Mouse (Mus musculus): ENCODE data around the gene Zkscan4. TPM values are rescaled to one million over a fixed set of nuclear protein-coding genes. Genes with fewer than 3 reads are reported as not detected.
"Not testable (repeated sequence)": the region's sequence is repeated elsewhere in the genome, so short reads cannot be mapped to it uniquely, and the experiment has no call there.

The Zkscan4 gene
- polyA plus RNA-seq, 1 experiment from 2014 or later: 5.9 TPM

DNA sequence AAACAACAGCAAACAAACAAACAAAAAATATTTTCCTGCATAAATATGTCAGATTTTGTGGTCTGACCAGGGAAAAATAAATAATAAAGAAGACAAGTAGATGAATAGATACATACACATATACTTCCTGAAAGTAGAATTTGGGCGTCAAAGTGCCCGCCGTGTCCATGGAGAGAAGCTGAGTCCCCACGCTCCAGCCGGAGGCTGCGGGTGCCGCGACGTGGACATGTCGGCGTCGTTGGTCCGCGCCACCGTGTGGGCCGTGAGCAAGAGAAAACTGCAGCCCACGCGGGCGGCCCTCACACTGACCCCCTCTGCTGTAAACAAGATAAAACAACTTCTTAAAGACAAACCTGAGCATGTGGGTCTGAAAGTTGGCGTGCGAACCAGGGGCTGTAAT lies 16.4 kb downstream of the Zkscan4 start, which contains the start of gene AK157302:
AK157302 (plus strand) TSS at position 144 of the 400 bp plus-strand sequence.
- Histone ChIP-seq H3K9ac (ENCODE audit: low read depth, low read length) (no peak within 1 kb of the TSS), H3K4me2 (replicated peaks; ENCODE audit: low read depth, low read length) (no peak within 1 kb of the TSS), H3K27ac (ENCODE audit: low read depth, low read length) (no peak within 1 kb of the TSS), H3K27me3 (ENCODE audit: control insufficient read depth, insufficient read depth, low read length) (no peaks in the 10 kb centered on the region), H3K9me3 (ENCODE audit: control insufficient read depth, low read length) (no peaks in the 10 kb centered on the region), H3K4me1 (replicated peaks; ENCODE audit: control insufficient read depth, insufficient read depth, low read length) (no peaks in the 10 kb centered on the region), H3K4me3 (ENCODE audit: low read depth, low read length) (no peak within 1 kb of the TSS), H3K36me3 (ENCODE audit: control insufficient read depth, insufficient read depth, low read length) (no peaks in the 10 kb centered on the region)
- DNase-seq (ENCODE audit: low spot score) (no peak), ATAC-seq (ENCODE audit: low FRiP score) (no peak)
- 92% methylated on average over 21 of the region's 21 CpGs for WGBS

DNA sequence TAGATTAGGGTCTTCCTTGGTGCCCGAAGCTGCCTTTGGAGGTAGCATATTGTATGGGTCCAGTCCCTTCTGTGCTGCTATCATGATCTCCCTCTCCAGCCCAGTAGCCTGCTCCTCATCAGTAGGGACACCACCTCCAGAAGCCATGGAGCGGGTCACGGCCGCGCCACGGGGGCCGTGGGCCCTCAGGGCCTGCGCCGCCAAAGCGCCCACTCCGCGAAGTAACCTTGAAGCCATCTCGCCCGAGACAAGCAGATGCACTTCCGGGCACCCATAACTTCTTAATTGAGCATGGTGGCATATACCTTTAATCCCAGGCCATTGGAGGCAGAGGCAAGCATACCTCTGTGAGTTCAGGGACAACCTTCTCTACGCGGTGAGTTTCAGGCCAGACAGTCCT lies 22.5 kb downstream of the Zkscan4 start, which contains the start of gene Gm11273:
Gm11273 (minus strand) TSS at position 237 of the 400 bp plus-strand sequence.
- not testable (repeated sequence) for H3K4me2 ChIP-seq (replicated peaks; ENCODE audit: low read depth, low read length); H3K27ac ChIP-seq (ENCODE audit: low read depth, low read length); H3K4me3 ChIP-seq (ENCODE audit: low read depth, low read length); H3K4me1 ChIP-seq (replicated peaks; ENCODE audit: control insufficient read depth, insufficient read depth, low read length); DNase-seq (ENCODE audit: low spot score); H3K27me3 ChIP-seq (ENCODE audit: control insufficient read depth, insufficient read depth, low read length); ATAC-seq (ENCODE audit: low FRiP score); H3K9ac ChIP-seq (ENCODE audit: low read depth, low read length); H3K9me3 ChIP-seq (ENCODE audit: control insufficient read depth, low read length); H3K36me3 ChIP-seq (ENCODE audit: control insufficient read depth, insufficient read depth, low read length)
- 90% methylated on average over 14 of the region's 17 CpGs for WGBS

DNA sequence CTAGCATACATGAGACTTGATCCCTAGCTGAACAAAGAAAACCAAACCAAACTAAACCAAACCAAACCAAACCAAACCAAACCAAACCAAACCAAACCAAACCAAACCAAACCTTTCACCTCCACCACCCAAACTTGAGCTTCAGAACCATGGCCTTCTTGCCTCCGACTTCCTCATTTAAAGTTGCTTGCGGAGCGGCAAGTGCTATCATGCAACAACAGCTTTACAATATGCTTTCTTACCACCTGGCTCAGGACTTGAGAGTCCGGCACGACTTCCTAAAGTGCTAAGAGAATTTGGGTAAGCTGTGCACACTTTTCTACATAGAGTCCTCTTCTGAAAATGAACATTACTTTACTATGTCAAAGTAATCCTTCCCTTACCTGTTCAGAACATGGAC lies 23.6 kb downstream of the Zkscan4 start:
- WGBS: 82% methylated on average over 5 of the region's 5 CpGs
- no peak overlapping the region for H3K4me3 ChIP-seq (ENCODE audit: low read depth, low read length)
- DNase-seq (ENCODE audit: low spot score) (no peak), ATAC-seq (ENCODE audit: low FRiP score) (no peak)
- H3K9me3 ChIP-seq (ENCODE audit: control insufficient read depth, low read length): no peaks in the 10 kb centered on the region
- H3K36me3 ChIP-seq (ENCODE audit: control insufficient read depth, insufficient read depth, low read length): no peaks in the 10 kb centered on the region
- no peaks in the 10 kb centered on the region for H3K27me3 ChIP-seq (ENCODE audit: control insufficient read depth, insufficient read depth, low read length)
- no peaks in the 10 kb centered on the region for H3K4me1 ChIP-seq (replicated peaks; ENCODE audit: control insufficient read depth, insufficient read depth, low read length)
- no peak overlapping the region for H3K27ac ChIP-seq (ENCODE audit: low read depth, low read length)
- no peak overlapping the region for H3K9ac ChIP-seq (ENCODE audit: low read depth, low read length)
- H3K4me2 ChIP-seq (replicated peaks; ENCODE audit: low read depth, low read length): no peak overlapping the region

DNA sequence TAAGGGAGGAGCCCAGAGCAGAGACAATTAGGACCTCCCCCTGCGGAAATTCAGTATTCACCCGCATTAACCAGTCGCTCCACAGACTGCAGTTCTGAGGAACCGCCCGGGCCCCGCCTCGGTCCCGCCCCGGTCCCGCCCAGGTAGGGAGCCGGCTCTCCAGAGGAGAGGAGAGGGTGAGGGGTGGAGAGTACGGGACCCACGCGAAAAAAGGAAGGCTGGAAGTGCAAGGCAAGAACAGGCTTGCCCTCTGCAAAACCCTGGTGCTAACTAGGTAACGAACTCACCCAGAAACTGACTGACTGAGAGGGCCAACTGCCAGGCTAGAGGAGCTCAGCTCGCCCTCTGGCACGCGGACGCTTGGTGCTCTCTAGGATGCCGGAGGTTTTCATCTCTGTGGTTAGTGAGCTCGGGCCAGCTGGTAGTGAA lies 27.5 kb downstream of the Zkscan4 start:
- WGBS: under 1% methylated on average over 20 of the region's 21 CpGs
- Histone ChIP-seq H3K9me3 (ENCODE audit: control insufficient read depth, low read length) (no peaks in the 10 kb centered on the region), H3K36me3 (ENCODE audit: control insufficient read depth, insufficient read depth, low read length) (no peaks in the 10 kb centered on the region), H3K4me3 (ENCODE audit: low read depth, low read length) (peak overlapping the region; percentile 68), H3K4me1 (replicated peaks; ENCODE audit: control insufficient read depth, insufficient read depth, low read length) (no peaks in the 10 kb centered on the region), H3K9ac (ENCODE audit: low read depth, low read length) (peak overlapping the region; percentile 73), H3K27me3 (ENCODE audit: control insufficient read depth, insufficient read depth, low read length) (no peaks in the 10 kb centered on the region), H3K27ac (ENCODE audit: low read depth, low read length) (peak overlapping the region; percentile 60; the same call in 1 of the 2 replicates), H3K4me2 (replicated peaks; ENCODE audit: low read depth, low read length) (peak overlapping the region; percentile 35)
- DNase-seq (ENCODE audit: low spot score): peak; percentile 85
- ATAC-seq (ENCODE audit: low FRiP score): peak; percentile 98

- Histone ChIP-seq H3K9ac (ENCODE audit: low read depth, low read length) (no peak overlapping the region), H3K27me3 (ENCODE audit: control insufficient read depth, insufficient read depth, low read length) (no peaks in the 10 kb centered on the region), H3K4me1 (replicated peaks; ENCODE audit: control insufficient read depth, insufficient read depth, low read length) (no peaks in the 10 kb centered on the region), H3K4me3 (ENCODE audit: low read depth, low read length) (peak overlapping the region; percentile 90), H3K36me3 (ENCODE audit: control insufficient read depth, insufficient read depth, low read length) (no peaks in the 10 kb centered on the region), H3K27ac (ENCODE audit: low read depth, low read length) (no peak overlapping the region), H3K9me3 (ENCODE audit: control insufficient read depth, low read length) (no peaks in the 10 kb centered on the region), H3K4me2 (replicated peaks; ENCODE audit: low read depth, low read length) (peak overlapping the region; percentile 41)
- WGBS: 54% methylated on average over 7 of the region's 7 CpGs
- DNase-seq (ENCODE audit: low spot score) (peak; percentile 19), ATAC-seq (ENCODE audit: low FRiP score) (no peak)
Measured at GRCm38 (mm10) chr13:21530136-21530535, 51.4 kb downstream of the Zkscan4 start.

DNA sequence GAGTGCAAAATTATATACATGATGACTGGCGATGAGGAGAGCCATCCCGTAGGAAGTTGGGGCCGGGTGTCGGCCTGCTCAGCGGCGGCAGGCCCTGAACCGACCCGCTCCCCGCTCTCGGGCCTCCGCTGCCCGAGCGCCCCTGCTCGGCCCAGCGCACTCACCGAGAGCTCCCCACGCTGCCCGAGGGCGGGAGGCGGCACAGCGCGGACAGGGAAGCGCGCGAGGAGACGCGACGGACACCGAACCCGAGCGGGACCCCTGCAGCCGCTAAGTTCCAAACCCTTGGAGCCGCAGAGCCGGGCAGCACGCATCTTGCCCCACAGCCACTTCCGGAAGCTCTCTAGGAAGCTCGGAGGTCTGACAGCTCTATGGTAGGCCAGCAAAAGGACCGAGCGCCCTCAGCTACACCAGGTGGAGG lies 52.1 kb downstream of the Zkscan4 start, which contains the start of gene Zkscan8:
Zkscan8 (minus strand) TSS at position 340 of the 421 bp plus-strand sequence.
- Histone ChIP-seq H3K27ac (ENCODE audit: low read depth, low read length) (peak within 1 kb of the TSS; percentile 90), H3K9ac (ENCODE audit: low read depth, low read length) (peak within 1 kb of the TSS; percentile 99), H3K9me3 (ENCODE audit: control insufficient read depth, low read length) (no peaks in the 10 kb centered on the region), H3K4me3 (ENCODE audit: low read depth, low read length) (peak within 1 kb of the TSS; percentile 90), H3K4me2 (replicated peaks; ENCODE audit: low read depth, low read length) (peak within 1 kb of the TSS; percentile 49), H3K27me3 (ENCODE audit: control insufficient read depth, insufficient read depth, low read length) (no peaks in the 10 kb centered on the region), H3K4me1 (replicated peaks; ENCODE audit: control insufficient read depth, insufficient read depth, low read length) (no peaks in the 10 kb centered on the region), H3K36me3 (ENCODE audit: control insufficient read depth, insufficient read depth, low read length) (no peaks in the 10 kb centered on the region)
- peak; percentile 89 for DNase-seq (ENCODE audit: low spot score)
- under 1% methylated on average over 37 of the region's 39 CpGs for WGBS
- ATAC-seq (ENCODE audit: low FRiP score): peak; percentile 99

MicroRNA genes within 50 kb of the gene (microRNA counts, 519-probe panel; counts per million panel counts)
- microRNA mmu-miR-1896: not detected

Other genes starting within 250 kb of the Zkscan4 start
- not detected in 2 replicates for gene Gpx5, start 186.2 kb upstream of the Zkscan4 start, polyA plus RNA-seq (2014; fragmentation: Nextera tagmentation; extraction: Ambion mirVana)
- 0.32 TPM in 1 of 2 replicates, not detected in the other for gene Gpx6, start 166.8 kb upstream of the Zkscan4 start, polyA plus RNA-seq (2014; fragmentation: Nextera tagmentation; extraction: Ambion mirVana)
- not detected in 2 replicates for gene Olfr1367, start 132.0 kb upstream of the Zkscan4 start, polyA plus RNA-seq (2014; fragmentation: Nextera tagmentation; extraction: Ambion mirVana)
- 18.7 and 20.3 TPM in 2 replicates for gene Zscan12, start 116.1 kb upstream of the Zkscan4 start, polyA plus RNA-seq (2014; fragmentation: Nextera tagmentation; extraction: Ambion mirVana)
- gene Zkscan3, start 76.2 kb upstream of the Zkscan4 start, polyA plus RNA-seq (2014; fragmentation: Nextera tagmentation; extraction: Ambion mirVana): 84.8 and 90.5 TPM in 2 replicates
- 5.9 and 6.0 TPM in 2 replicates for gene Pgbd1, start 37.8 kb upstream of the Zkscan4 start, polyA plus RNA-seq (2014; fragmentation: Nextera tagmentation; extraction: Ambion mirVana)
- gene Zscan26, start 25.2 kb upstream of the Zkscan4 start, polyA plus RNA-seq (2014; fragmentation: Nextera tagmentation; extraction: Ambion mirVana): 18.4 and 21.0 TPM in 2 replicates
- 2.5 and 3.4 TPM in 2 replicates for gene Nkapl, start 10.4 kb upstream of the Zkscan4 start, polyA plus RNA-seq (2014; fragmentation: Nextera tagmentation; extraction: Ambion mirVana)
- gene Gm10065, start 534 bp downstream of the Zkscan4 start, polyA plus RNA-seq (2014; fragmentation: Nextera tagmentation; extraction: Ambion mirVana): not detected in 2 replicates
- gene AK157302, start 16.3 kb downstream of the Zkscan4 start, polyA plus RNA-seq (2014; fragmentation: Nextera tagmentation; extraction: Ambion mirVana): 0.23 and 0.35 TPM in 2 replicates
- gene Gm11273, start 22.5 kb downstream of the Zkscan4 start, polyA plus RNA-seq (2014; fragmentation: Nextera tagmentation; extraction: Ambion mirVana): 3.7 and 5.1 TPM in 2 replicates
- 9.8 and 11.0 TPM in 2 replicates for gene Zkscan8, start 52.2 kb downstream of the Zkscan4 start, polyA plus RNA-seq (2014; fragmentation: Nextera tagmentation; extraction: Ambion mirVana)
- 0.05 and 0.25 TPM in 2 replicates for gene Olfr1366, start 63.9 kb downstream of the Zkscan4 start, polyA plus RNA-seq (2014; fragmentation: Nextera tagmentation; extraction: Ambion mirVana)
- 0.17 TPM in 1 of 2 replicates, not detected in the other for gene Olfr1535, start 81.0 kb downstream of the Zkscan4 start, polyA plus RNA-seq (2014; fragmentation: Nextera tagmentation; extraction: Ambion mirVana)
- gene Olfr1364, start 102.9 kb downstream of the Zkscan4 start, polyA plus RNA-seq (2014; fragmentation: Nextera tagmentation; extraction: Ambion mirVana): not detected in 2 replicates
- gene Olfr1362, start 135.1 kb downstream of the Zkscan4 start, polyA plus RNA-seq (2014; fragmentation: Nextera tagmentation; extraction: Ambion mirVana): not detected in 2 replicates
- not detected in 2 replicates for gene Olfr11, start 163.6 kb downstream of the Zkscan4 start, polyA plus RNA-seq (2014; fragmentation: Nextera tagmentation; extraction: Ambion mirVana)
- gene Olfr1361, start 184.5 kb downstream of the Zkscan4 start, polyA plus RNA-seq (2014; fragmentation: Nextera tagmentation; extraction: Ambion mirVana): not detected in 2 replicates
- gene Olfr1360, start 198.5 kb downstream of the Zkscan4 start, polyA plus RNA-seq (2014; fragmentation: Nextera tagmentation; extraction: Ambion mirVana): not detected in 2 replicates
- gene Olfr1359, start 219.2 kb downstream of the Zkscan4 start, polyA plus RNA-seq (2014; fragmentation: Nextera tagmentation; extraction: Ambion mirVana): not detected in 2 replicates
- 2.1 and 3.0 TPM in 2 replicates for gene Hist1h2bl, start 237.2 kb downstream of the Zkscan4 start, polyA plus RNA-seq (2014; fragmentation: Nextera tagmentation; extraction: Ambion mirVana)
- gene Hist1h2ai, start 237.5 kb downstream of the Zkscan4 start, polyA plus RNA-seq (2014; fragmentation: Nextera tagmentation; extraction: Ambion mirVana): 17.3 and 25.6 TPM in 2 replicates
- gene Hist1h3h, start 238.8 kb downstream of the Zkscan4 start, polyA plus RNA-seq (2014; fragmentation: Nextera tagmentation; extraction: Ambion mirVana): 12.7 and 20.0 TPM in 2 replicates
- gene Hist1h2bm, start 243.1 kb downstream of the Zkscan4 start, polyA plus RNA-seq (2014; fragmentation: Nextera tagmentation; extraction: Ambion mirVana): 4.2 and 4.3 TPM in 2 replicates

Measured in hindbrain, embryonic 11.5 days (tissue).